Mouse (Mus musculus) adrenal gland, adult (tissue): ENCODE results near the gene Gm14325.
"Not testable (repeated sequence)": the region's sequence is repeated elsewhere in the genome, so short reads cannot be mapped to it uniquely, and the experiment has no call there.

Experiments used
- DNase-seq, 2 experiments: peaks; one replicate each; pipeline ENCODE4 v3.0.0; 2022 to 2023; ENCODE audit warnings: low spot score in 1 of 2; ENCODE audit not compliant: inconsistent age in 2 of 2

Gene Gm14325

DNA sequence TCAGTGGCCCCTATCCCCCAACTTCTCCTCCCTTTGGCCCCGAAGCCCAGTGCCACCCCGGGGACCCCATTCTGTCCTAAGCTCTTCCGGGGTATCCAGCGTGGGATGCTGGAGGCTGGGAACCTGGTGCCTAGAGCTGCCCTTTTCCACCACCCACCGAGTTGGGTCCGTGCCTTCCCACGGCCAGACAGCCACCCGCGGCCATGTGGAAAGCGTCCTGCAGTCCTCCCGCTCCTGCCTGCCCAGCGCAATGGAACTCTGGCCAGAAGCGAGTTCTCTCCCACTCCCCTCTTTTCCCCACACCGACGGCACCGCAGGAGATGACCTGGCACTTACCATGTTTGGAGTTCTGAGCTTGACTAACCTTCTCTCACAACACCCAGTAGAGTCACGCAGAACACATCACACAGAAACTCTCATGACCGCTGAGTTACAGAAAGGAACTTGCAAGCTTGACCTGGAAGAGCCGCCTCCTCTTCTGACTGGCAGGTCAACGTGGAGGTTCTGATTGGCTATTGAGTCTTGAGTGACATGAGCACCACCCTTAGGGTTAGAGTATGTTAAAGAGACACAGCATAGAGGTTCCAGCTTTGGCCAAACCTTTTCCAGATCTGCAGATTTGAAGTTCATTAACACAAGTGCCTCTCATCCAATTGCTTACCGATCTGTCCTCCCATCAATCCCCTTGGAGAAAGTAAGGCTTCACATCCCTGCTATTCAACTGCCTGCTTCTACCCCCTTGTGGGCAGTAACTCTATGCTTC, at the start of gene Gm14325:
Gene Gm14325 (minus strand): TSS at position 436 of the 763 bp plus-strand sequence.
- DNase-seq = peak; percentile 85 to 95

DNA sequence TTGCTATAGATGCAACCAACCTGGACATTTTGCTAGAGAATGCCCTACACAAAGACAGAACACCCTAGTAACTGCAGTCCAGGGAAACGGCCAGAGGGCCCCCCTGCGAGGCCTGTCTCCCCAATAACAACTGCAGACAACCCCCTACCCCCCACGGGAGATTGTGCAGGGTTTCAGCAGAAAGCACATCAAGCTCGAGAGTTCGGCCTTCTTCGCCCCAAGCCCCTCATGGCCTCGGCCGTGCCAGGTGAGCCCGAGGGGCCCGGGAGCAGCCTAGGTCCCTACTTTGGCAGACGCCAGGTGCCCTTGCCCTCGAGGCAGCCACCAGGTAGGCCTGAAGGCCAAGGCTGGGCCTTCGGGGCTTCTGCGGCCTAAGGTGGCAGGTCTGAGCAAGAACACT, 47.6 kb upstream of the Gm14325 start:
- not testable (repeated sequence) for DNase-seq

DNA sequence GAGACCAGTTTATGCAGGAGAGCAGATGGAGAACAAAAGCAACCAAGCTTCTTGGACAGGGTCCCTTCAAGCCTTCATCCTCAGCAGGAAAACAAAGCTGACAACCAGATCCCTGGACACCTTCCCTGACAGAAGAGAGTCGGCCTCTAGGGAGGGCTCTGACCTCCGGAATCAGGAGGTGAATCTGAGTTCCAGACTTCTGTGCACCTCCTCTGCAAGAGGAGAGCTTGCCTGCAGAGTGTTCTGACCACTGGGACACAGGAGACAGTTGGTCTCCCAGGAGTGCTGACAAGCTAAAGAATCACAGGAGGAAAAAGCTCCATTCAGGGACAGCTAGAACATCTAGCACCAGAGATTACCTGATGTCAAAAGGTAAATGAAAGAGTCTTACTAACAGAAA, 22.1 kb upstream of the Gm14325 start:
- not testable (repeated sequence) for DNase-seq

DNA sequence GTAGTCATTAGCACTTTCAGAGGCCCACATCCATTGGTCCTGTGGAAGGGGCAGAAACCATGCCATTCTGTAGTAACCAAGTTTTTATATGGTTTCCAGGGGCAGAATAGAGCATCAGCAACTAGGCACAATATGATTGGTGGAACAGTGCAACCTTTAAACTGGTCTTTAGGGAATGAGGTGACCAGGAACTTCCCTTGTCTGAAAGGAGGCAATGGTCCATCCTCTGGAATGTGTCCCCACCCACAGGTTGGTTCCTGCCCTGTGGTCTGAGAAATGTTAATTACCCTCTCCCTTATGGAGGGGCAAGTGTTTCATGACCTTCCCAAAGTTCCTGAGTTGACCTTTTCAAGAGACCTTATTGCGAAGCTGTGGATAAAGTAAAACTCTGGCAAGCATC, 3.5 kb upstream of the Gm14325 start:
- DNase-seq = peak in 1 of 2 experiments; percentile 27

DNA sequence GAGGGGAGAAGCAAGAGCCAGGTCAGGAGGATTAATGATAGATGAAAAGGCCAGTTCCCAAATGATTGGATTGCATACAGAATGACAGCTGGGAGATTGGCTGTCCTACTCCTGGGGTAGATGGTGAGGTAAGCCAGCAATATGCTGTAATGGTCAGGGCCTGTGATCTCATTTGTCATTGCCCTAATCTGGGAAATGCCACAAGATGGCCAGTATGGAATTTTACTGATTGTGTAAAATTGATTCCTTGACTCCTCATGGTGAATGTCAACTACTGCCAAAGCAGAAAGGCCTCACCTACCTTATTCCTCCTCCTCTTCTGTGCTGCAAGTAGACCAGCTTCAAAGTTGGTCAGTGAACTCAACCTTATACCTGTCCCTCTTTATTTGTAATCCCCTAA, 3.4 kb downstream of the Gm14325 start:
- peak; percentile 27 to 92 for DNase-seq

DNA sequence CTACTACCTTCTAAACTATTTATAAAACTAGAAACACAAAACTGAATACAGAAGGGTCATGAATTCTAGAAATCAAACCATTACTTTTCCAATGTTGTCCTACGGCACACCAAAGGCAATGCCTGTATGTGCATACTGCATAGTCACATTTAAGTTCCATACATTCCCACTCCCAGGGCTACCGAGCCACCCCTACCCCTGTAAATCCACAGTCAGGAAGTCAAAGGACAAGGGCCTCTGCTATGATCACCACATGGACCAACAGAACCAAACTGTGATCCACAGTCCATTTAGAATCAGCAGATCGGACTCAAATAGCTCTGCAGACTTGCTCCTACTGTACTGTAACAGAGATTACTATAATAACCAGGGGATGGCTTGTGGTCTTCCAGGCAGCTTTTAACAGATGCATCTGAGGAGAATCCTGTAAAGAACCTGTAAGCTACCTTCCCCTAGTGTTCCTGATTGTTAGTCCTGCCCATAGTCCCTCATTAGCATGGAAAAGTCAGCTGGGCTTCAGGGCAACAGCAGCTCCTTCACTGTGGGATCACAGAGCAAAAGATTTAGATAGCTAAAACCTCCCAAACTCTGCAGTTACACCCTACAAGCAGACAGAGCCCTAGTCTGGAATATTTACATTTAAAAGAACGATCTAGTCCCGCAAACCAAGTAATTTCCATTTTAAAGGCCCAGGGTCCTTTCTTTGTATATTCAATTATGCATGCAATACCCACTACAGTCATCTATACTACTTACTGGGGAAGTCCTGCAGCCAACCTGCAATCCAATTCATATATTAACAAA, 4.2 kb downstream of the Gm14325 start:
- peak in 1 of 2 experiments; percentile 63 for DNase-seq

DNA sequence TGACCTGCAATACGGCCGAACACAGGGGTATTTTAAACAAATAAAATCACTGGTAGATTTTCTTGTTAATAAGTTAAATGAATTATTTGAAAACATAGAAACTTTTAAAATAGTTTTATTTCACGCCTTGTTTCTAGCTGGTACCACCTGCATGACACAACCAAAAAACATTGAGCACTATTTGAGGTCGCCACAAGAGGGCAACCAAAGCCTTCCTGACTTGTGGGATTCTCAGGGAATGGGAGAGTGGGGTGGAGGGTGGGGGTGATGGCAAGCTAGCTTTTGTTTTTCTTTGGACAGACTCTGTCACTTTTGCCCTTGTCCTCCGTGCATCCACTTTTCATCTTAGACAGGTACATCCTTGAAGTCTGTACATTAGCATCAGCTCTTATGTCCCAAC, 18.2 kb downstream of the Gm14325 start:
- DNase-seq = peak; percentile 53 to 88

DNA sequence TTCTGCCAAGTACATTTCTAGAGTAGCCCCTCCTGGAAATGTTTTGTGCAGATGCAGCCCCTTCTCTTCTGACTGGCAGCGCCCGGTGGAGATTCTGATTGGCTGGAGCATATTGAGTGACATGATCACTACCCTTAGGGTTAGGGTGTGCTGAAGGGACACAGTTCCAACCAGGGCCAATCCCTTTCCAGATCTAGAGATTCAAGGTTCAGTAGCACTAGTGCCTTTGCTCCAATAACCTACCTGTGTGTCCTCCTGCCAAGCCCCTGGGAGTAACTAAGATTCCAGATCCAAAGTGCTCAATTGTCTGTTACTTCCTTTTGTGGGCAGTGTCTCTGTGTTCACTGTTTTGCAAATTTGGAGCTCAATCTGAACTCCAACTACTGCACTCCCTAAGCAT, 34.0 kb downstream of the Gm14325 start:
- DNase-seq = not testable (repeated sequence)

DNA sequence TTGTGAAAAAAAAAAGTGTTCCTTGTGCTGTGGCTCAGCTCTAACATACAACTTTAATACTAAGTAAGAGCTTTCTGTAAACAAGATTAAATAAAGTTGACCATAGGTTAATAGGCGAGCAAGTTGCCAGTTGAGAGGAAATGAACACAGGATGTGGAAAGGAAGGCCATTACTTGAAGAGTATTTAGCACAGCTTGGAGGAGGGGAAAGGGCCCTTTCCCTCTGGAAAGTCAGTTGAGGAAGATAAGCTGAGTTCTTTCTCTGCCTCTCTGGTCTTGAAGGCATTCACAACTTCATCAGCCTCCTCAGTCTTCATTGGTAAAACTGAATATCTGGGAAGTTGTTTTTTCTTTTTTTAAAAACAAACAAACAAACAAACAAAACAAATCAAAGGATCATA, 52.8 kb downstream of the Gm14325 start:
- not testable (repeated sequence) for DNase-seq
